Mouse (Mus musculus): ENCODE data around the gene Fbxo45.

- TF ChIP-seq CTCF (IDR thresholded peaks at IDR 0.05; ENCODE audit: borderline replicate concordance, insufficient read depth, low read depth, low read length) (no peak), POLR2A (IDR thresholded peaks at IDR 0.05; ENCODE audit: borderline replicate concordance, insufficient read depth, low read length) (no peak)
Observed at GRCm38 (mm10) chr16:32204902-32205301, 42.1 kb downstream of the Fbxo45 start.

All from cerebellum, adult 2 months (tissue).